Mouse (Mus musculus): ENCODE data around the gene Prkab1.

Gene Prkab1

DNA sequence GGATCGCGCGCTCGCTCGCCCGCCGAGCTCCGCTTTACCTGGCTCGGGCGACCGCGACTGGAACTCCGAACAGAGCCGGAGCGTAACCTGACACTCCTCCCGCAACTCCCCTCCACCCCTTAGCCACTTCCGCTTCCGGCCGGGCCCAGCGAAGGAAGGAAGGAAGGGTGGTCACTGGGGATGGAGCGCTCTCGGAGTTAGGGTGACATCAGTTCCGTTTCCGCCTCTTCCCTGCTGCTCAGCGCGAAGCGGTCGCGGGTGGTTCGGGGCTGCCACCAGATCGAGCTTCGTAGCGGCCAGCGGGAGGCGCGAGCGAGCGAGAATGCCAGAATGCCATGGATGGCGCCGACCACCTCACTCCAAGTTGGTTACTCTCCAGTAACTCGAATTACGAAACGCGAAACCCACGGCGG is at the start of gene Prkab1:
Prkab1 (minus strand) TSS at position 182 of the 413 bp plus-strand sequence.
- peak; percentile 93 for DNase-seq (ENCODE audit: low spot score)

- DNase-seq (ENCODE audit: low spot score), result no peak
These were observed 45.3 kb upstream of the Prkab1 start for GRCm38 (mm10) chr5:116069618-116070017.

DNA sequence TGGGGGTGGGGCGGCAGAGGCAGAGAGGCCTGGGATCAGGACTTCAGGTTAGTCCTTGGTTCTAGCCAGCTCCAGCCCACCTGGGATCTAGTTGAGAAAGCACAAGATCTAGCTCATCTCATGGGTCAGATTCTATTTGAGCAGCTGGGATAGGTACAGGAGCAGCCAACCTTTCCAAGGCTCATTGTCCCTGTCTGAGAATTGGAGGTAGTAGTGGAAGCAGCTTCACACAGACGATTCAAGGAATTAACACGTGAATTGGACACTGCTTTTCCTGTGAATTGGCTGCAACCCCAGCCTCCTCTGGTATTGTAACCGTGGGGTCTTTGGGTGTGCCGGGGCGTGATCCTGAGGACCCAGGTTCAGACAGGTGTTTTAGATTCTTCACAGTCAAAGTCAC is 28.5 kb upstream of the Prkab1 start:
- DNase-seq (ENCODE audit: low spot score), result no peak

GRCm38 (mm10) chr5:116052171-116052570 is 27.9 kb upstream of the Prkab1 start:
- DNase-seq (ENCODE audit: low spot score), result no peak

DNA sequence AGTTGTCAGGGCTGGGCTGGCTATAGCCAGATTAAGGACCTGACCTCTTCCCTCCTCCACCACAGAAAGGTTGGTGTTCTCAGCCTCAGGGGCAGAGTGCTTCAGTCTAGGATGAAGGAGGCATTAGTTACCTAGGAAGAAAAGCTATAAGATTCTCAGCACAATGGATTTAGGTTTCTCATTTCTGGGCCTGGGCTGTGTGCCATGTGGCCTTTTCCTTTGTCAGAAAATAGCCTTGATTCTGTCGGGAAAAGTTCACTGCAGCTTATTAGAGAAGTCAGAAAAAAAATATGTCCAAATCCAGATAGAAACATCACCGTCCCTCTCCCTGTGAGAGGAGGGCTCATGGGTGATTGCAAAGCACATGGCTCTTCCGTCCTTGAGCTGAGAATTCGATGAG is 25.5 kb upstream of the Prkab1 start:
- DNase-seq (ENCODE audit: low spot score), result no peak

DNA sequence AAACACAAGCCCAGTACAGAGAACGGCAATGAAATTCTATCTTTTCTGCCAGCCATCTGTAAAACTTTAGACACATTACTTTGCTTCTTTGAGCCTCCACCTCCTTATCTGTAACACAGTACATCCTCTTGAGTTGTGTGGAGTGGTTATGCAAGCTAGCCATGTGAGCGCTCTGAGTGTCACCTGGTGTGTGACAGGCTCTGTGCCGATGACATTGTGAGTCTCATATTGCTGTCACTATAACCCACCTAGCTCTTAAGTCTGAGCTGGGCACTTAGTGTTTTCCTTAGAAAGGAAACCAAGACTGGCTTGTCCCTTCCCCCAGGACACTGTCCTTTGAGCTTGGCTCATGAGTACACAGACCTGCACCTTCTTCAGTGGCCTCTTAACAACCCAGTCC is 24.0 kb upstream of the Prkab1 start:
- DNase-seq (ENCODE audit: low spot score), result no peak

DNA sequence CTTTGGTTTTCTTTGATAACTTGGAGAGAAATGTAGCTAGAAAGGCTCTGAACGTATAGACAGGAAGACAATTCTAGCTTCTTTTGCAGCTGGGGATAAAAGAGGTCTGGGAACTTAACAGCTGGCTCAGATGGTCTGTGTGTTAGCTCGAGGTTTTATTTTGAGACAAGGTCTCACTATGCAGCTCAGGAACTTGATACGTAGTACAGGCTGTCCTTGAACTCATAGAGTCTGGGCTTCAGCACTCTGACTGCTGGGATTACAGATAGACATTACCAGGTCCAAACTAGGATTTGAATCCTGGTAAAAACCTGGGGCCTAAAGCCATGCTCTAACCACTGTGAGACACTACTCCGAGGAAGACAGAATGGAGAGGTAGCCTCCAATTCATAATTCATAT is 21.9 kb upstream of the Prkab1 start:
- DNase-seq (ENCODE audit: low spot score), result no peak

DNA sequence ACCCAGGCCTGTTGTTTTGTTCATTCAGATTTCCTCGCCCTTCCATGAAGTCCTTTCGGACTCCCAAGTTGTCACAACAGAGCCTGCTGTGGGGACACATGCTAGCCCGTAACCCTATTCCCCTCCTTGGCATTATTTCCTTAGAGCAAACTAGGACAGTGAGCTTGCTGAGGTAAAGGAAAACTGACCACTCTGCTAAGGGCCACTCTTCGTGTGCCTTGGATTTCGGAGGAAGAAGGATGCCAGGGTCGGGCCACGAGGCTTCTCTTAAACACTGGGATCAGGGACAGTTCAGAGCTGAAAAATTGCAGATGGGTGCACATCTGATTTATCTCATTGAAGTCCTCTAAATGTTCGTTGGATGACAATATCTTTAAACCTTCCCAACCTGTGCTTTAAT is 21.3 kb upstream of the Prkab1 start:
- DNase-seq (ENCODE audit: low spot score), result no peak

GRCm38 (mm10) chr5:116042241-116042640 is 17.9 kb upstream of the Prkab1 start:
- no peak for DNase-seq (ENCODE audit: low spot score)

GRCm38 (mm10) chr5:116039706-116040105 is 15.4 kb upstream of the Prkab1 start:
- no peak for DNase-seq (ENCODE audit: low spot score)

GRCm38 (mm10) chr5:116037731-116038130 is 13.4 kb upstream of the Prkab1 start:
- DNase-seq (ENCODE audit: low spot score), result no peak

- no peak for DNase-seq (ENCODE audit: low spot score)
These were observed 12.2 kb upstream of the Prkab1 start for GRCm38 (mm10) chr5:116036465-116036864.

DNA sequence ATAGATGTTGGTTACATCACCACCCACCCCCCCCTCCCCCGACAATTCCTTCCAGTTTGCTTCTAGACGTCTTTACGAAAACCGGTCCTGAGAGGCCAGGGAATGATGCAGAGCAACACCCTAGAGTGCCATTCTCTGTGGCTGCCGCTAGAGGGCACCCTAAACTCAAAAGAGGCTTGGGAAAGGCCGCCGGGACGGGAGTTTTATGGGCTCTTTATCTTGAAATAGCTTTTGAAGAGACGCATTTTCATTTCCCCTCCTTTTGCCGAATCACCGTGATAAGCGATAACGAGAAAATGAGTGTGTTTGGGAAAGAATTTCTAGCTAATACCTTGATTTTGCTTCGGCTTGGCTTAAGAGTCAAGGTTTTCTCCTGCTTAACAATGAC is 6.9 kb upstream of the Prkab1 start:
- peak; percentile 79 for DNase-seq (ENCODE audit: low spot score)

- no peak for DNase-seq (ENCODE audit: low spot score)
These were observed 6.4 kb upstream of the Prkab1 start for GRCm38 (mm10) chr5:116030566-116031189.

- DNase-seq (ENCODE audit: low spot score), result no peak
These were observed 4.8 kb upstream of the Prkab1 start for GRCm38 (mm10) chr5:116029071-116029470.

DNA sequence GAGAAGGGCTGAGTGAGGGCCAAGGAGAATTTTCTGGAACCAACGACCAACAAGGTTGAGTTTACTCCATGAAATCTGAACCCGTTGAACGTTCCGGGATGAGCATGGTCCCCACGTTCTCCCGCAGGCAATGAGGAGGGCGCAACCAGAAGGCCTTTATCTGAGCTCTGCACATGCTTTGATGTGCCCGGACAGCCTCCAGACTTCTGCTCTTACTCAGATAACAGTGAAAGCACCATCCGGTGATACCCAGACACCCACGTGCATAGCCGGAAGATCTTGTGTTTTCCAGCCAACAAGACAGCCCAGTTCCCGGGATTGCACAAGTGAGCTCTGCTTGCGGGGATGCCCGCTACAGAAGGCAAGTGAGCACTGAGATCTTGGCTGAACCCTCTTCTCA is 2.3 kb upstream of the Prkab1 start:
- peak; percentile 28 for DNase-seq (ENCODE audit: low spot score)

- DNase-seq (ENCODE audit: low spot score), result no peak
These were observed 1.8 kb upstream of the Prkab1 start for GRCm38 (mm10) chr5:116026107-116026506.

- no peak for DNase-seq (ENCODE audit: low spot score)
These were observed 455 bp downstream of the Prkab1 start for GRCm38 (mm10) chr5:116023821-116024284.

DNA sequence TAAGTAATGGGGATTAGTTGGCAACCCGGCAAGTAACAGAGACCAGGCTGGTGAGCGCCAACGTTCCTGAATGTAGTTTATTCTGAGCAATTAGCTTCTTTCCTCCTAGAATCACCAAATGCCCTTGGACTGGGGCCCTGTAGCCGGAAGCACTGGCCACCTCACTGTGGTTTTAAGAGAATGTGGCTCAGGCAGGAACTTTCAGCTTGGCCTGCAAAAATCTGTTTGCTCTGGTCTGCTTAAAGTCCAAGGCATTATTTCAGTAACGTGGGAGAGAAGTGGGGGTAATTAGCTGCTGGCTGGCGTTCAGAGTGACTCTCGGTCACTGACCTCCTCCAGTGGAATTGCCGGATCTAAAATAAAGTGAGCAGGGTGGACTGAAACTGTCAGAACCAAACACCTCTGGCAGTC is 1.1 kb downstream of the Prkab1 start:
- DNase-seq (ENCODE audit: low spot score), result peak; percentile 82

DNA sequence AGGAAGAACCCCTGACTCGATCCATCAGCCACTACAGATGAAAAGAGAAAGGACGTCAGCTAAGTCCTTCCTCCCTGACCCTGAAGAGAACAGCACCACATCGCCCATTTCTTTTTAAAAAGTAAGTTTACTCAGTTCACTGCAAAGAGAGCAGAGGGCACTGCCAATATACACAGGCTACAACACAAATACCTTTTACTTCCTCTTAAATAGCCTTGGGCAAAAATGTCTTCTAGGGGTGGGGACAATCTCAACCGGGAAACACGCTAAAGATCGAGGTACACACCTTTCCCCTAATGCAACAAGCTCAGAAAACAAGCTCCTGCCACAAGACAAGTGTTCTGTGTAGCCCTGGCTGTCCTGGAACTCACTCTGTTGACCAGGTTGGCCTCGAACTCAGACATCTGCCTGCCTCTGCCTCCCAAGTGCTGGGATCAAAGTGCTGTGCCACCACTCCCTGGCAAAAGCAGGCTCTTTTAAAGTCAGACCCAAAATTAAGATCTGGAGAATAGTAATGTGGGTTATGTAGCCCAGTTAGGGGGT is 1.6 kb downstream of the Prkab1 start:
- no peak for DNase-seq (ENCODE audit: low spot score)

- no peak for DNase-seq (ENCODE audit: low spot score)
These were observed 2.2 kb downstream of the Prkab1 start for GRCm38 (mm10) chr5:116022131-116022530.

DNA sequence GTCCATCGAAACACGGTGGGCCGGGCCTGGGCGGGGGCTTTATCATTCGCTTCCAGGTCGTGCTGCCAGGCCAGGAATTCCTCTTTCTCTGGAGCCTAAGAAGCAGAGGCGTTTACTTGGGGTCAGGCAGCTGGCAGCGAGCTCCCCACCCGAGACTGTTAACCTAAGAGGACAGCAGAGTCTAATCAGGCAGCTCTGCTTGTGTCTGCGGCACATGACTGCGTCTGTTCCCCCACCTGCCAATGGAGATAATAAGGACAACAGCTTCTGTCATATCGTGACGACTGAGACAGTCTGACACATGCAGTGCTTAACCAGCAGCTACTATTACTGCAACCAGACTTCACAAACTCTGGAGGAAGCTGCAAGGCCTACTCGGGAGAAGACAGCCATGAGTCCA is 2.8 kb downstream of the Prkab1 start:
- no peak for DNase-seq (ENCODE audit: low spot score)

DNA sequence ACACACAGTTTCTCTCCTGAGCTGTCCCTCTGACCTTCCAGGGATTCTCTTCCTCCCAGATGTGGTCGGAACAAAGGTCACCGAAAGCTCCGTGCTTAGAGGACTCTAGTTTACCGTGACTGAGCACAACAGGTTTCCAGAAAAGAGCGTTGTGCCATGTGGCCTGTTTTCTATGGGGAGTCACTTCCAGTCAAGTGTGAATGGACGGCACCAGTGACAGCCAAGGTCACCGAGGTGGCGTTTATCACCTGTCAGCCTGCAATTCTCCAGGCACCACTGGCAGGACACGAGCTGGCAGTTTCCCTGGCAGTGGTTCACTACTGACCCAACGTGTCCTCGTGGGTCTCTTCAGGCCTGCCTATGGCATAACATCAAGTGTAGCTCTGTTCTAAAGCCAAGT is 4.9 kb downstream of the Prkab1 start:
- no peak for DNase-seq (ENCODE audit: low spot score)

- no peak for DNase-seq (ENCODE audit: low spot score)
These were observed 5.5 kb downstream of the Prkab1 start for GRCm38 (mm10) chr5:116018784-116019183.

All from MN1 (cell line).